Mouse (Mus musculus) myocyte (in vitro differentiated cells): ENCODE measurements at regions not wholly inside any gene's neighbourhood (a gene's known extent, or its start where the extent isn't known, plus 50 kb on each side); places are given as distances from the start of the nearest gene placed in this dataset.

Experiments
- E2F4 ChIP-seq: IDR thresholded peaks from one replicate; pipeline ENCODE4 v1.6.1; 2011; ENCODE audit warnings: mild to moderate bottlenecking, control low read depth, moderate library complexity; ENCODE audit not compliant: insufficient read depth
- MYOD1 ChIP-seq, 3 experiments: IDR thresholded peaks; one replicate each; pipeline ENCODE4 v1.6.1; 2011; ENCODE audit warnings: control low read depth in 2 of 3, low read depth in 2 of 3, mild to moderate bottlenecking in 2 of 3, moderate library complexity in 1 of 3; ENCODE audit not compliant: insufficient read length in 2 of 3, control insufficient read depth in 1 of 3
- POLR2A ChIP-seq: IDR thresholded peaks from one replicate; pipeline ENCODE4 v1.6.1; 2011; ENCODE audit warnings: low read depth, mild to moderate bottlenecking, control low read depth, moderate library complexity; ENCODE audit not compliant: insufficient read length
- TCF3 ChIP-seq: IDR thresholded peaks from one replicate; pipeline ENCODE4 v1.6.1; 2011; ENCODE audit warnings: low read depth, control low read depth; ENCODE audit not compliant: insufficient read length

DNA sequence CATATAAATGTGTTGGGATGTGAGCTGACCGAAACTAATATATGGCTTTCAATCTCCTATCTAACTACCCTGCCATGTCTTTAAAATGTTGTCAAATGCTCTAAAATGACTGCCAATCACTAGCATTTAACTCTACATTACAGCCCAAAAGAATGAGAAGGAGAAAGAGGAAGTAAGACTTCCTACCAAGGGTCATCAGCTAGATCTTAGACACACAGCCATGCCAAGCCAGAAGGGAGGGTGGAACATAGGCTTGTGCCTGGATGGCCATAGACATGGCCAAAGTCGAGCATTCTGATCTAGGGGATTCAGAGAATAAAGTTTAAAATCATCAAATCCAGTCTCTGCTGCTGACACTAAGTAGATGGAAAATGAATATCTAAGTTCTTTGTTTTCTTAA, 257.4 kb upstream of the 4930412O13Rik start:
- TF ChIP-seq TCF3, result no peak
- no peak for TF ChIP-seq E2F4
- no peak for TF ChIP-seq POLR2A
- TF ChIP-seq MYOD1 (IDR thresholded peaks at IDR 0.05; ENCODE audit: control insufficient read depth in 1 of 3, insufficient read length in 2 of 3, low read depth in 2 of 3), result no peak
